Mouse (Mus musculus) testis, postnatal 14 days (tissue): ENCODE measurements around the gene Scap.
"Not testable (repeated sequence)": the region's sequence is repeated elsewhere in the genome, so short reads cannot be mapped to it uniquely, and the experiment has no call there.

ENCODE experiments used
- DNase-seq: peaks from one replicate; pipeline ENCODE4 v3.0.0; 2021; ENCODE audit warnings: low spot score

The Scap gene

GRCm38 (mm10) chr9:110384369-110384929, 51.4 kb downstream of the Scap start:
- DNase-seq = no peak

GRCm38 (mm10) chr9:110388011-110388410, 54.9 kb downstream of the Scap start:
- no peak for DNase-seq

GRCm38 (mm10) chr9:110390843-110391242, 57.8 kb downstream of the Scap start:
- DNase-seq = peak; percentile 45

- no peak for DNase-seq
Observed at GRCm38 (mm10) chr9:110393295-110393694, 60.2 kb downstream of the Scap start.

DNA sequence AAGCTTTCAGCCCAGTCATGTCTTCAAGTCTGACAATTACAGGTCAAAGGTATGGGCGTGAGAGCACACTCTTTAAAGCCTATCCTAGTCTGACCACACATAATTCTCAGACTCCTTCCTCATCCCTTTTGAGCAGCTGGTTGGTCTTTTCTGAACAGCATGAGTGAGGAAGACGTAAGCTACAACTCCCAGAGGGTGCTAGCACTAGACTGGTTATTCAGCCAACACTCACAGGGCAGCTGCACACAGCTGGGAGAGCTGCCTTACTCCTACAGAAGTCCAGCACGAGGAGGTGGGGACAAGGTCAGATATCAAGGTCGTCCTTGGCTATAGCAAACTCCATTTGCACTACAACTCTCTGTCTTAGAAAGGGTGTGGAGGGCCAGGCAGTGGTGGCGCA, 67.6 kb downstream of the Scap start:
- peak; percentile 68 for DNase-seq

DNA sequence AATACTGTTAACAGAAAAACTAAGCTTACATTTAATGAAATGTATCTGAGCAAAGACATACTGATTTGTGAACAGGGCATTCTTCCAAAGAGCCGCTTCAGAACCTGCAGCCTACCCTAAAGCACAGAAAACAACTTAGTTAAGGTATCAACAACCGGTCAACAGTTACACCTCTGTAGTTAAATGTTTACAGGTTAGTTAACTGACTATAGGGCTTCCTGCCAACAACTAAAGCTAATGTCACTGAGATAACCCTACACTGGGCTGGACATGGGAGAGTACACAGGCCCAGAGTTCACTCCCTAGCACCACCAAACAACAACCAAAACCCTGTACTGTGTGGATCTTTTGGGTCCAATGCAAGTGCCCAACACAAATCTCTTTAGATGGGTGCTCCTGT, 69.6 kb downstream of the Scap start:
- DNase-seq = no peak

DNA sequence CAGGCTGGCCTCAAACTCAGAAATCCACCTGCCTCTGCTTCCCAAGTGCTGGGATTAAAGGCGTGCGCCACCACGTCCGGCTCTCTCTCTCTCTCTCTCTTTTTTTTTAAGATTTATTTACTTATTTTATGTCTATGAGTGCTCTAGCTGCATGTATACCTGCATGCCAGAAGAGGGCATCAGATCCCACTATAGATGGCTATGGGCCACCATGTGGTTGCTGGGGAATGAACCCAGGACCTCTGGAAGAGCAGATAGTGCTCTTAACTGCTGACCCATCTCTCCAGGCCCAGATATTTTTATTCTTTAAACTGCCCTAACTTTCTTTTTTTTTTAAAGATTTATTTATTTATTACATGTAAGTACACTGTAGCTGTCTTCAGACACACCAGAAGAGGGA, 70.2 kb downstream of the Scap start:
- not testable (repeated sequence) for DNase-seq

GRCm38 (mm10) chr9:110407311-110408098, 74.4 kb downstream of the Scap start:
- DNase-seq = peak; percentile 64

DNA sequence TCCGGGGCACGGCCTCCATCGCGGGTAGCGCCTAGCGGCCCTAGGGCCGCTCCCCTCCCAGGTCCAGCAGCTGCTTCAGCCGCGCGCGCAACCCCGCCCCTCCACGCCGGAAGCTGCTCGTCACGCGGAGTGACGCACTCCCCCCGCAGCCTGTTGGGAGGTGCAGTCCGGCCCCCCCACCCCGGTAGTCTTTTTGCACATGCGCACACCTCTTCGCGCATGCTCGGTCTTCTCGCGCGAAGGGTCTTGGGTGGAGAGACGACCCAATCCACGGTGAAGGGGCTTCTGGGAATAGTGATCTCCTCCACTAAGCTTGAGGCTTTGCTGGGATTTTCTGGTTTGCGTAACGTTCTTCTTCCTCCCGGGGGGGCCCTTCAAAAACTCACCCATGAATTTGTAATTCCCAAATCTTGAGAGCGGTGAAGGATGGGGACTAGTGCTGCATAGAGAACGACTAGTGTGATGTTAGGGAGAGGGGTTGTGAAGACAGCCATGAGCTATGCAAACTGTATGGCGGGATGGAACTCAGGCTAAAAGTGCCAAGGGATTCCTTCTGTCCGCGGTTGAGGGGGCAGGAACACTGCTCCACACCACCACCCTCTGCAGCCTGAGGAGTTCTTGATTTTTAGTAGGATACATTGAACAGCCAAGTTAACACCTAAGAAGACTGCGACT, 75.1 kb downstream of the Scap start, which contains the start of gene Ptpn23:
Ptpn23 (minus strand) TSS at position 115 of the 675 bp plus-strand sequence.
- DNase-seq = peak; percentile 96

GRCm38 (mm10) chr9:110410908-110411887, 78.1 kb downstream of the Scap start:
- peak; percentile 48 for DNase-seq

DNA sequence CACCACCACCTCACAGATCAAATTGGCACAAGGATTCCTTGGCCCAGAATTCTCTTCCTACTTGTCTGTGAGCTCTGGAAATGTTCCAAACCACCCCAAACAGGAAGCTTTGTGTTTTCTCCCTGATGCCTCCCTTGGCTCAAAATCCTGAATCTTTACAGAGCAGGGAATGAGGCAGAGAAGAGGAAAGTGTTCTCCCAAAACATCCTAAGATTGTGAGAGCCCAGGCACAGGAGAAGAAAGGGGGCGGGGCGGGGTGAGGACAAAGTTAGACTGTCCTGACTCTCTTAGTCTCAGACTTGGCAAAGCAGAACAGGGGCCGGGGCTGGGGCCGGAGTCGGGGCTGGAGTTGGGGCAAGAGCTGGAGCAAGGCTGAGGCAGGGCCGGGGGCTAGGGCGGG, 79.8 kb downstream of the Scap start:
- no peak for DNase-seq

- DNase-seq = no peak
Observed at GRCm38 (mm10) chr9:110413785-110414184, 80.7 kb downstream of the Scap start.

GRCm38 (mm10) chr9:110419511-110420112, 86.5 kb downstream of the Scap start, which contains the start of gene Ngp:
TSS of gene Ngp (plus strand) at chr9:110419747.
- no peak for DNase-seq

GRCm38 (mm10) chr9:110431241-110431640, 98.2 kb downstream of the Scap start:
- DNase-seq = no peak

DNA sequence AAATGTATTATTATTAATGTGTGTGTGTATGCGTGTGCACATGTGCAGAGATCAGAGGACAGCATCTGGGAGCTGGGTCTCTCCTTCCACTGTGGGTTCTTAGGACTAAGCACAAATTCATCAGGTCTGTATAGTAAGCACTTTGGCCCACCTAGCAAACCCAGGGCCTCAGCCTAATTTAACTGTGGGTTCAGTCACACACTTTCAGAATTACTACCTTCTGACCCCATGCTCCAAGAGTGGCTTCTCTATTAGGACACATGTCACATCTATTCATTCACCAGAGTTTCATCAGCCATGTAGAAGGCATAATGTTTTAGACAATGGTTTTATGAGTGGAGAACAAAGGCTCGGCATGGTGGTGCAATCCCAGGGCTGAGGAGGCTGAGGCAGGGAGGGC, 100.0 kb downstream of the Scap start:
- no peak for DNase-seq
